Mouse (Mus musculus): ENCODE measurements around the gene Eno4. TPM values are rescaled to one million over a fixed set of nuclear protein-coding genes. Genes with fewer than 3 reads are reported as not detected.

Eno4 gene
- polyA plus RNA-seq (2014; fragmentation: Illumina TruSeq; extraction: RNeasy Lipid Tissue Mini Kit (QIAGEN cat#74804); ENCODE audit: low replicate concordance) = not detected

GRCm38 (mm10) chr19:58942841-58943828 lies at the start of gene Eno4, which contains the start of gene Hspa12a:
Gene Eno4, plus strand, starts transcription at chr19:58943425.
Gene Hspa12a, minus strand, starts transcription at chr19:58943654.

Other genes with a start within 250 kb of the Eno4 start
- 272 TPM for gene Pnliprp1, start 214.5 kb upstream of the Eno4 start, polyA plus RNA-seq (2014; fragmentation: Illumina TruSeq; extraction: RNeasy Lipid Tissue Mini Kit (QIAGEN cat#74804); ENCODE audit: low replicate concordance)
- 124 TPM for gene Pnliprp2, start 183.7 kb upstream of the Eno4 start, polyA plus RNA-seq (2014; fragmentation: Illumina TruSeq; extraction: RNeasy Lipid Tissue Mini Kit (QIAGEN cat#74804); ENCODE audit: low replicate concordance)
- gene 1700019N19Rik, start 149.0 kb upstream of the Eno4 start, polyA plus RNA-seq (2014; fragmentation: Illumina TruSeq; extraction: RNeasy Lipid Tissue Mini Kit (QIAGEN cat#74804); ENCODE audit: low replicate concordance) = not detected
- 6.5 TPM for gene Hspa12a, start 229 bp downstream of the Eno4 start, polyA plus RNA-seq (2014; fragmentation: Illumina TruSeq; extraction: RNeasy Lipid Tissue Mini Kit (QIAGEN cat#74804); ENCODE audit: low replicate concordance)
- gene Shtn1, start 132.7 kb downstream of the Eno4 start, polyA plus RNA-seq (2014; fragmentation: Illumina TruSeq; extraction: RNeasy Lipid Tissue Mini Kit (QIAGEN cat#74804); ENCODE audit: low replicate concordance) = 34.3 TPM
- not detected for gene Vax1, start 226.6 kb downstream of the Eno4 start, polyA plus RNA-seq (2014; fragmentation: Illumina TruSeq; extraction: RNeasy Lipid Tissue Mini Kit (QIAGEN cat#74804); ENCODE audit: low replicate concordance)

Measured in small intestine, adult 10 weeks (tissue).